Mouse (Mus musculus) limb, embryonic 14.5 days (tissue): Measurements from ENCODE around the gene Zfp511. TPM values are rescaled to one million over a fixed set of nuclear protein-coding genes. Genes with fewer than 3 reads are reported as not detected.

Experiments
- ATAC-seq: fragments of 200-750 bp; cut with Nextera tagmentation; 2 replicates; pipeline ENCODE4 v1.8.0; 2017; ENCODE audit warnings: low read depth, moderate number of reproducible peaks, moderate TSS enrichment; ENCODE audit not compliant: low FRiP score
- DNase-seq: peaks from one replicate; pipeline ENCODE4 v3.0.0-alpha.2; 2015; ENCODE audit warnings: low spot score
- H3K27ac ChIP-seq: fragments of 300-500 bp; sonication (generic); replicated peaks from 2 replicates; pipeline ENCODE4 v1.5.1; 2014; ENCODE audit warnings: low read depth, mild to moderate bottlenecking, low read length, moderate library complexity, mixed read lengths
- H3K27me3 ChIP-seq: fragments of 300-500 bp; sonication (generic); 2 replicates; pipeline ENCODE4 v1.6.1; 2014; ENCODE audit warnings: low read length, mixed read lengths; ENCODE audit not compliant: control insufficient read depth, insufficient read depth
- H3K36me3 ChIP-seq: fragments of 300-500 bp; sonication (generic); 2 replicates; pipeline ENCODE4 v1.6.1; 2014; ENCODE audit warnings: mild to moderate bottlenecking, low read length, moderate library complexity, mixed read lengths; ENCODE audit not compliant: control insufficient read depth, insufficient read depth
- H3K4me1 ChIP-seq: fragments of 300-500 bp; sonication (generic); 2 replicates; pipeline ENCODE4 v1.6.1; 2014; ENCODE audit warnings: antibody characterized with exemption, low read length, mixed read lengths; ENCODE audit not compliant: control insufficient read depth, insufficient read depth
- H3K4me2 ChIP-seq: fragments of 300-500 bp; sonication (generic); replicated peaks from 2 replicates; pipeline ENCODE4 v1.6.1; 2014; ENCODE audit warnings: low read depth, mild to moderate bottlenecking, low read length, moderate library complexity; ENCODE audit not compliant: severe bottlenecking
- H3K4me3 ChIP-seq: fragments of 300-500 bp; sonication (generic); replicated peaks from 2 replicates; pipeline ENCODE4 v1.5.1; 2014; ENCODE audit warnings: low read length
- H3K9ac ChIP-seq: fragments of 300-500 bp; sonication (generic); 2 replicates; pipeline ENCODE4 v1.6.1; 2014; ENCODE audit warnings: mild to moderate bottlenecking, low read depth, low read length, moderate library complexity; ENCODE audit not compliant: severe bottlenecking
- H3K9me3 ChIP-seq: fragments of 300-500 bp; sonication (generic); 2 replicates; pipeline ENCODE4 v1.6.1; 2016; ENCODE audit warnings: low read length; ENCODE audit not compliant: control insufficient read depth
- POLR2A ChIP-seq: fragments of 200-500 bp; IDR thresholded peaks from 2 replicates; pipeline ENCODE4 v1.8.0; 2012; ENCODE audit warnings: inconsistent platforms, mild to moderate bottlenecking, moderate library complexity, borderline replicate concordance; ENCODE audit not compliant: insufficient read depth, insufficient read length; ENCODE audit errors: extremely low read depth
- WGBS: fragments of 180-500 bp; shearing (Covaris S2); extraction: QIAGEN DNeasy Blood & Tissue Kit; methylation state at CpG from one replicate; pipeline ENCODE4 v1.1.7; 2014; 5-methylcytosine and 5-hydroxymethylcytosine counted together
- polyA plus RNA-seq, 2 experiments: library from polyadenylated mRNA; depleted of rRNA in 1 of 2; stranded (reverse) in 1 of 2; unstranded in 1 of 2; fragments of >200 nt; fragmentation: Nextera tagmentation in 1 of 2; extraction: Ambion mirVana in 1 of 2; gene quantifications; 2 replicates each; pipeline versions ENCODE4 v1.2.1 to v1.2.3; 2012 to 2014

Zfp511 gene
- polyA plus RNA-seq, 2 experiments = 37.2 to 58.3 TPM

DNA sequence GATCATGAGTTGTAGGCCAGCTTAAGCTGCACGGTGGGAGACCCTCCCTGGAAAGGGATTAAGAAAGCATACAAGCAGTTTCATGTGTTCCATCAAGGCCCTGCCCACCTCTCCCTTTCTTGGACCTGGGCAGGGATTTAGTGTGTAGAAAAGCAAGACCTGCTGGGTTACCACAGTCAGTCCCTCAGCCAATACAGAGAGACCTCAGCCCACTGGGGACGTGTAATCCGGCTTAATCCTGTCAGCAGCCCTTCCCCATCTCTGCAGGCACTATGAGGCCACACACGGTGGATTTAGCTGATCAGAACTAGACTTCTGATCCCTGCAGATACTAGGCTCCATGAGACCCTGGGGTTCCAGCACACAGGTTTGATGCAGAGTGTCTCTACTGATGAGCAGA lies 23.4 kb downstream of the Zfp511 start:
- 0 out of 2 replicates have a peak, but pooled peaks cover 14% of the 10 kb centered on the region for H3K4me1 ChIP-seq
- H3K9ac ChIP-seq = no peak overlapping the region
- no peak for TF ChIP-seq POLR2A
- no peaks in the 10 kb centered on the region for H3K36me3 ChIP-seq
- no peaks in the 10 kb centered on the region for H3K9me3 ChIP-seq
- no peak overlapping the region for H3K27ac ChIP-seq
- H3K27me3 ChIP-seq = peaks cover 71% of the 10 kb centered on the region
- H3K4me3 ChIP-seq = no peak overlapping the region
- ATAC-seq (no peak), DNase-seq (no peak)
- no peak overlapping the region for H3K4me2 ChIP-seq
- whole genome bisulfite sequencing = 47% methylated on average over 4 of the region's 4 CpGs

DNA sequence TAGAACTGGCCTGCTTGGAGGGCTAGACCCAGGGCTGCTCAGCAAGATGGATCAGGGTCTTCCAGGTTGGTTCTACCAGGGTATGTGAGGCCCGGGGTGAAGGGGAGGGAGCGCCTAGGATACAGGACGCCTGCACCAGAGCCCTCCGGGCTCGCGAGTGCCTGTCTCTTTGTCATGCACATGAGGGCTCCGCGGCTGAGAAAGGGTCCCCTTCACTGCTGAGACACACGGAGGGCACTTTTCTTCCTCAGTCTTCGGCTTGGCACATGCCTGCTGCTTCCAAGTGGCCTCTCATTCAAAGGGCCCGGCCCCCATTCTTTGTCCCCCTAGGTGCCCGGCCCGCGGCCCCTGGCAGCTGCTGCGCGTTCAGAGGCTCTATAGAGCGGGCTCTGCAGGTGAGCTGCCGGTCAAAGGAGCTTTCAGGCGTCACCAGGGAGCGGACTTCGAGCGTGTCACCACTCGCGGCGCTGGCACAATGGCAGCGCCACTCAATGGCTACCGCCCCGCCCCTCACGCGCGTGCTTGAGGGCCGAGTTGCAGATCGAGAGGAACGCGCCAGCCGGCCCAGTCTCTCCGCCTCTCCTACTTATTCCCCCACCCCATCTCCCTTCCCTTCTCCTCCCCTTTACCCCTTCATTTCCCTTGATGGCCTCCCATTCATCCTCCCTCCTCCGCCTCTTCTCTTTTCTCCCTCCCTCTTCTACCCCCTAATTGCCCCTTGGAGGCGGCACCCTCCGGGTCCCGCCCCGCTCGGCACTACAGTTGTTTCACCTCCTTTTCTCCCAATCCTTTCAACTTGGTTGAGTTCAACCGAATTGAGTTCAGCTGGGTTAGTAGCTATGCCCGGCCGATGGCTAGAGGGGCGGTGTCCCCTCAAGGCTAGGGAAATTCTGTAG lies 25.0 kb downstream of the Zfp511 start:
- H3K27ac ChIP-seq = no peak overlapping the region
- ATAC-seq = no peak
- no peaks in the 10 kb centered on the region for H3K9me3 ChIP-seq
- no peak for DNase-seq
- no peak for TF ChIP-seq POLR2A
- H3K4me3 ChIP-seq = peak overlapping the region; percentile 39
- peaks cover 66% of the 10 kb centered on the region for H3K27me3 ChIP-seq
- 2% methylated on average over 39 of the region's 47 CpGs for whole genome bisulfite sequencing
- no peaks in the 10 kb centered on the region for H3K36me3 ChIP-seq
- 0 out of 2 replicates have a peak, but pooled peaks cover 14% of the 10 kb centered on the region for H3K4me1 ChIP-seq
- H3K4me2 ChIP-seq = peak overlapping the region; percentile 93
- peak overlapping the region; percentile 43 for H3K9ac ChIP-seq

DNA sequence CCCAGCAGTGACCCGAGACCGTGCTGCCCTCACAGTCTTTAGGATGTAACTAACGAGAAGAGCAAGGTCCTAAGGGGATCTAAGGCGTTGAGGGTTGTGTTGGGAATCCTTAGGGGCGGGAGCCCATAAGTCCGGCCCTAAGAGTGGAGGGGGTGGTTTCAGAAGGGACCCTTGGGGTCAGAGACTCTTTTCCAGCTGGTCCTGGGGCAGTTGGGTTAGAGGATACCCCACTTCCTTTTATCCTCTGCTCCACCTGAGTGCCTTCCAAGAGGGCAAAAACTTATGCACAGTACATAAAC lies 25.6 kb downstream of the Zfp511 start:
- H3K27me3 ChIP-seq = peaks cover 61% of the 10 kb centered on the region
- peak overlapping the region; percentile 39 for H3K4me3 ChIP-seq
- H3K4me2 ChIP-seq = peak overlapping the region; percentile 93; the same call in 1 of the 2 replicates
- ATAC-seq (no peak), DNase-seq (no peak)
- H3K36me3 ChIP-seq = no peaks in the 10 kb centered on the region
- no peak overlapping the region for H3K9ac ChIP-seq
- H3K4me1 ChIP-seq = 0 out of 2 replicates have a peak, but pooled peaks cover 14% of the 10 kb centered on the region
- no peaks in the 10 kb centered on the region for H3K9me3 ChIP-seq
- no peak overlapping the region for H3K27ac ChIP-seq
- under 1% methylated on average over 6 of the region's 6 CpGs for WGBS
- TF ChIP-seq POLR2A = no peak

DNA sequence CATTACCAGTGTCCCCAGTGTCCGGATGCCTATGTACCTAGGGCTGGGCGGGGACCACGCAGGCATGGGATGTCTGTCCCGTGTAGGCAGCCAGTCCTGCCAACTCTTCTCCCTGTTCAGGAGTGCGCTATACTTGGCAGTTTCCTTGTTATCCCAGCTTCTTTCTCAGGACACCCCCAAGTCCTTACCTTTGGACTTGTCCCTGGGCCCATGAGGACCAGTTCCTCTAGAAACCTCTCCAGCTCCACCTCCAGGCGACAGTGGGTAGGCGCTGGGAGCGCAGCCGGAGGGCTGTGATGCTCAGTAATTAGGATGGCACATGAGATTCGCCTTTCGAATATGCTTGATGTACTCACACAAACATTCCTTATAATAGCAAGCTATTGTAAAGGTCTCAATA lies 26.1 kb downstream of the Zfp511 start:
- DNase-seq (no peak), ATAC-seq (no peak)
- WGBS = 22% methylated on average over 11 of the region's 11 CpGs

DNA sequence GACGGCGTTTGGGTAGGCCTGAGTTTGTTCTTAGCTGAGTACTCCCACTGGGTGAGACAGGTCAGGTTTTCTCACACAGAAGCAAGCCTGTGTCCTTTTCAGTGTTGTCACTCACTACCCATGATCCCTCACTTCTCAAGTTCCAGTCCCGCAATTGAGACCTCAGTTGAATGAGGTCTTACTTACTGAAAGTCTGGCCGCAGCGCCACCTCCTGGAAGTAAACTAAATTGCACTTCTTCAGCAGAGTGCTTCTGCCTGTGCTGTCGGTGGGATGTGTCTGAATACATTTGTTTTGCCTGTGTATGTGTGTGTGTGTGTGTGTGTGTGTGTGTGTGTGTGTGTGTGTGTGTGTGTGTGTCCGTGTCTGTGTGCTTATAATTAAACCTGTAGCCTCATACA lies 26.9 kb downstream of the Zfp511 start:
- no peak overlapping the region for H3K4me2 ChIP-seq
- peak; percentile 54 for DNase-seq
- H3K36me3 ChIP-seq = no peaks in the 10 kb centered on the region
- 0 out of 2 replicates have a peak, but pooled peaks cover 10% of the 10 kb centered on the region for H3K4me1 ChIP-seq
- 19% methylated on average over 7 of the region's 7 CpGs for WGBS
- no peaks in the 10 kb centered on the region for H3K9me3 ChIP-seq
- no peak for ATAC-seq
- no peak overlapping the region for H3K27ac ChIP-seq
- H3K4me3 ChIP-seq = no peak overlapping the region
- H3K27me3 ChIP-seq = peaks cover 48% of the 10 kb centered on the region
- no peak overlapping the region for H3K9ac ChIP-seq
- TF ChIP-seq POLR2A = no peak

More for the DNA sequence above, 26.1 kb downstream of the Zfp511 start:
- Histone ChIP-seq H3K27ac (no peak overlapping the region), H3K4me1 (0 out of 2 replicates have a peak, but pooled peaks cover 14% of the 10 kb centered on the region), H3K27me3 (peaks cover 55% of the 10 kb centered on the region), H3K36me3 (no peaks in the 10 kb centered on the region), H3K9ac (no peak overlapping the region), H3K4me2 (no peak overlapping the region), H3K4me3 (no peak overlapping the region), H3K9me3 (no peaks in the 10 kb centered on the region)
- TF ChIP-seq POLR2A = no peak
